Mouse (Mus musculus) kidney, postnatal 4 days (tissue): ENCODE measurements at regions not wholly inside any gene's neighbourhood (a gene's known extent, or its start where the extent isn't known, plus 50 kb on each side); places are given as distances from the start of the nearest gene placed in this dataset.

Experiments
- DNase-seq, 2 experiments: peaks; one replicate each; pipeline ENCODE4 v3.0.0; 2021; ENCODE audit warnings: mixed read lengths in 2 of 2

GRCm38 (mm10) chr4:22997198-22997985 is 509.2 kb upstream of the Pou3f2 start:
- no peak for DNase-seq

GRCm38 (mm10) chr4:22986763-22987468 is 498.8 kb upstream of the Pou3f2 start:
- DNase-seq, result no peak

GRCm38 (mm10) chr4:22973585-22974116 is 485.5 kb upstream of the Pou3f2 start:
- DNase-seq, result no peak

- no peak for DNase-seq
Observed at GRCm38 (mm10) chr4:22972784-22973584, 484.8 kb upstream of the Pou3f2 start.

- DNase-seq, result no peak
Observed at GRCm38 (mm10) chr4:22971127-22971526, 483.0 kb upstream of the Pou3f2 start.

DNA sequence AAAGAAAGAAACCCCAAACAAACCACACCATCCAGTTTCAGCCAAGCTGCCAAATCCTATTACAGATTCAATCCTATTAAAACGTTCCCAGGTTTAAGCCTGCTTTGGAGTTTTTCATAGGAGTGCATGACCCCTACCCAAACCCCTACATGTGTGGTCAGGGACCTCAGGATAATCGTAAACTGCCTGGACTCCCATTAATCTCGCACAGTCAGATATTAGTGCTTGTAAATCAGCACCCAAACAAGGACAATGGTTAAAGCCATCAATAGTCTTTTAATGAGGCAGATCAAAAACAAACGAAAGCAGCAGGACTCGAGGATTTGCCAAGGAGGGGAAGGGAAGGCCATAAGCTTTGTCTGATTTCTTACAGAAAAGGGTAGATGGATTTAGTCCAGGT is 482.3 kb upstream of the Pou3f2 start:
- no peak for DNase-seq

DNA sequence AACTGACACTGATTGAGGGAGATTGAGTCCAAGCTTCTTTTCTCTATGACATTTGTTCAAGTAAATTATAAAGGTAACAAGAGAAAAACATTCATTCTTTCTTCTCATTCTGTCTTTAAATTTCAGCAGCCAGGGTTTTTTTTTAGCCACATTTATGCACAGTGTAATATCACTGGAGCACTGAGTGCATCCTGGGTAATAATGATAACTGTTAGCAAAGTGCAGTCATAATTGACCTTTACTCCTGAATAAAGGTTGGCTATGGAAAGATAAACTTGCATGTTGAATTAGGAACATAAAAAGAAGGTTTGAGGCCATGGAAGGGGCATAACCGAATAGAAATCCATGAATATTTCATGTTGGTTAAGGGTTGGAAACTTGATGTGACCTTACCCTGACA is 461.3 kb upstream of the Pou3f2 start:
- no peak for DNase-seq

GRCm38 (mm10) chr4:22948880-22949279 is 460.7 kb upstream of the Pou3f2 start:
- no peak for DNase-seq

DNA sequence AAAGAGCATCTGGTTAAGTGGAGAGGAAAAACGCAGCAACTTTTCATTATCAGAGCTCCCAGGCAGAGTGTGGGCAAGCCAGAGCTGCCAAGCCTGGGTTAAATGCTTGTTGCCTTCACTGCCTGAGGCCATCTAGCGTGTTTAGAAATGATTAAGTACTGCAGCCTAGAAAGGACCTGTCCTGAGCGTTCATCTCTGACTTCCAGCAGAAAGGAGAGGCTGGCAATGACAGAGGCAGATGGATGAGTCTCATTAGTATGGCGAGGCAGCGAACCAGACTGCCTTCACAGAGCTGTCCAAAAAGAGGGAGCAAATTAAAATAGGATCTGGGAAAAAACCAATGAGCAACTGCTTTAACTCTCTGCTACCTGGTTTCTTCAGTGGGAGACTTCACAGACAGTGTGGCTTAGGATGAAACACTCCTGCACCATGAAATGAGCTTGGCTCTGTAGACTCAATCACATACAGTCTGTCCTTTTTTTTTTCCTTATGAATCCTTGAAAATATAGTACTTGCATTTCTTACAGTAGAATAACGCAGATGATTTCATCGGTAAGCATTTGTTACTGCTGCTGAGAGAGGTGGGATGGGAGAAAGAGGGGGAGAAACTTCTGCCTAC is 458.7 kb upstream of the Pou3f2 start:
- DNase-seq, result no peak

DNA sequence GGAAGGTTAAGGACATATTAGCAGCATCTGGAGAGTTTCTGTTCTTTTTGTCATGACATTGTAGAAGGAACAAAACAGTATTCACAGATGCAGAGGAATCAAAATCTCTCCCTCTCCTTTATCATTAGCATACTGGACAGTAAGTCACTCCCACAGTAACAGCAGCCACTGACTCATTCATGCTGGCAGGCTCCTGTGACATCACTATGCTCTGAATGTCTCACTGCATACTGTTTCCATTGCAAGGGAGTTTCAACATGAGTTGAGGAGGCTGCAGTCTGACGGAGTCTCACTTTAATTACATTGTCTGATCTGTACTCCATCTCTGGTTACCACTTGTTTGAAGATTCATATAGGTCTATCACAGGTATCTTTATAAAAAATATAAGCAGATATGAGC is 450.1 kb upstream of the Pou3f2 start:
- DNase-seq, result no peak

GRCm38 (mm10) chr4:22924181-22924580 is 436.0 kb upstream of the Pou3f2 start:
- DNase-seq, result no peak

GRCm38 (mm10) chr4:22914886-22915285 is 426.7 kb upstream of the Pou3f2 start:
- DNase-seq, result no peak

- DNase-seq, result no peak
Observed at GRCm38 (mm10) chr4:22892694-22893046, 404.5 kb upstream of the Pou3f2 start.

DNA sequence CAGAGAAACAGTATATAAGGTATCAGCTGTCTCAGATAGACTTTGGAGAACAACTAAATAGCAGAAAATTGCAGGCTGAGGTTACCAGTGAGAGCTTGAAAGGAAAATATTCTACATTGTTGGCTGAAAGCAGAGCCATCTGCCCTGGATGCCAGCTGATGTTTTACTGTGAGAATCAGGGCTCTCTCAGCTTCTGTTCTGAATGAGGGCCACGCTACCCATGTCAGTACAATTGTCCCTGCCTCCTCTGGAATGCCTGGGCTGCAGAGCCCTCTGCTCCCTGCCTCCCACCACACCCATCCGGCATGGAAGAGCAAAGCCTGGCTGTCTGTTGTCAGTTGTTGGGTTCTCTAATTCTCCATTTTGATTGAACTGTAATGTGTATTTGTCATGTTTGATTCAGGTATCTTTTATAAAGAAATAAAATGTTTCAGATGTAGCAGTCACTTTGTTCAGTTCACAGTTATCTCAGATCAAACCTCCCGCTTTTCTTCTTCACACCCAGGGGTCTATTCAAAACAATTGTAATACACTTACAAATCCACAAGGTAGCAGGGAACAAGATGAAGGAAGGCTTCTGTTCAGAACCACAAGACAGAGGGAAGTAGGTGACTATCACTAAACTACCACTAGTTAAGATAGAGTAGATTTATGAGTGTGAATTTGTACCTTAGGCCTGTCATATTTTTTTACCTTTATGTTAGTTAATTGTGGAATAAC is 404.0 kb upstream of the Pou3f2 start:
- DNase-seq, result no peak

DNA sequence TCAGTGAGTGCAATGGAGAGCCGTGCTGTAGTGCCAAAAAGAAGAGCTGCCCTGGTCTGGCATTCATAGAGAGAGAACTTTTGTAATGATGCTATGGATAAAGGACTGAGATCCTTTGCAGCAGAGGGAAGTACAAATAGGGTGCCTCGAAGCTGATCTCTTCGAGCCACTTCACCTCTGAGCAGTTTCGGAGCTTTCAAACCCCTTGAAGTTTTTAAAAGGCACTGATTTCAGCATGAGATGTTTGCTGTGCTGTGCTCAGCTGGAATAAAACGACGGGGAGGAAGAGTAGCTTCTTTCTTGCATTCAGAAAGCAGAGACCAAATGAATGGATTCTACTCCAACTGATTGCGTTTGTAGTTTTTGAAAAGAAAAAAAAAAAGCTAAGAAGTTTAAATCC is 392.5 kb upstream of the Pou3f2 start:
- no peak for DNase-seq

- DNase-seq, result no peak
Observed at GRCm38 (mm10) chr4:22875392-22875791, 387.2 kb upstream of the Pou3f2 start.

- no peak for DNase-seq
Observed at GRCm38 (mm10) chr4:22836124-22836445, 347.9 kb upstream of the Pou3f2 start.

DNA sequence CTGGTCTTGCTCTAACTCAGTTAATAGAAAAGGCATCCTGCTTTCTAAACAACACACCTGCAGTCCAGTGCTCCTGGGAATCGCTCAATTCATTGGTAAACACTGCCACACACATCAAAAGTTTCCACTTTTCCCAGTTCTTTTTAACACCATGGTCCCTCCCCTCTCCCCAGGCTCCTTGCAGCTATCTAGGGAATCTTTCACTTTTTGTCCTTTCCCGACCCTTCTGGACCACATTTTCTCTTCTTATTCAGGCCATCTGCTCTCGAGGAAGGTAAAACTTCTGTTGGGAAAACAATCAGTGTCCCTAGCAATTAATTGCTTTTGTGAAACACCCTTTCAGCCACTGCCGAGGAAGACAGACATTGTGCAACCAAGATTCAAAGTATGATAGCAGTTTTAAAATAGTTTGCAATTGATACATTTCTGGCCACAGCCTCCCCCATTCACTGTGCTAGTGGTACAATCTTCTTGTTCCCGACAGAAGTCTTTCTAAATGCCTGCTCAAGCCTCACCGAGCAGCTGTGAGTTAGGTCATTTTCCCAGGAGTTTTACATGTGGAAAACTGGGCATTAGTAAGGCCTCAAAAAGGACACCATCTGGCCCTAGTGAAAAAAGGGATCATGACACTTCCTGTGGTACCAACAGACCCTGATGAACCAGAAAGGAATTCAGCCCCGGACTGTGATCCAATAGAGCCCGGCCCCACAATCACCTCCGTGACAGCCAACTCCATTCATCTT is 347.4 kb upstream of the Pou3f2 start:
- DNase-seq, result no peak

GRCm38 (mm10) chr4:22833851-22834440 is 345.8 kb upstream of the Pou3f2 start:
- DNase-seq, result no peak

DNA sequence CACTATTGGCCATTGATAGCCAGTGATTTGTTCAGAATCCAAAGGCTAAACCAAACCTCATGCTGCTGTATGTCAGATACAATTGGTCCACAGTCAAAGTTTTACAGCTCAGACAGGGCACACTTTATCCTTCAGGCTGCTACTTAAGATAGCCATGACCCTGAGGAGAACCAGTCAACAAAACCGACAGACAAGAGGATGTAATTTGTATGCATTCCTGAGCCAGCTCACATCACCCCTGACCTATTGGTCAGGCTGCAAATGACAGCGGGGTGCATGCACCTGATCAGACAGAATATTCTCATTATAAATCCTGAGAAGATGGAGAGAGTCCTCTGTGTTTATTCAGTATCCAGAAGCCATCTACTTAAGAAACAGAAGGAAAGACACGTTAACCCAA is 315.5 kb upstream of the Pou3f2 start:
- no peak for DNase-seq

GRCm38 (mm10) chr4:22792826-22793225 is 304.7 kb upstream of the Pou3f2 start:
- no peak for DNase-seq
